Mouse (Mus musculus) bone marrow macrophage, adult 2 months (primary cell): ENCODE data around the gene Zdhhc12.

ENCODE experiments used
- CTCF ChIP-seq: IDR thresholded peaks from 2 replicates; pipeline ENCODE4 v1.5.1; 2012; ENCODE audit warnings: low read depth, mild to moderate bottlenecking, low read length, moderate library complexity
- POLR2A ChIP-seq: IDR thresholded peaks from 2 replicates; pipeline ENCODE4 v1.6.1; 2012; ENCODE audit warnings: mild to moderate bottlenecking, low read depth, low read length, borderline replicate concordance

DNA sequence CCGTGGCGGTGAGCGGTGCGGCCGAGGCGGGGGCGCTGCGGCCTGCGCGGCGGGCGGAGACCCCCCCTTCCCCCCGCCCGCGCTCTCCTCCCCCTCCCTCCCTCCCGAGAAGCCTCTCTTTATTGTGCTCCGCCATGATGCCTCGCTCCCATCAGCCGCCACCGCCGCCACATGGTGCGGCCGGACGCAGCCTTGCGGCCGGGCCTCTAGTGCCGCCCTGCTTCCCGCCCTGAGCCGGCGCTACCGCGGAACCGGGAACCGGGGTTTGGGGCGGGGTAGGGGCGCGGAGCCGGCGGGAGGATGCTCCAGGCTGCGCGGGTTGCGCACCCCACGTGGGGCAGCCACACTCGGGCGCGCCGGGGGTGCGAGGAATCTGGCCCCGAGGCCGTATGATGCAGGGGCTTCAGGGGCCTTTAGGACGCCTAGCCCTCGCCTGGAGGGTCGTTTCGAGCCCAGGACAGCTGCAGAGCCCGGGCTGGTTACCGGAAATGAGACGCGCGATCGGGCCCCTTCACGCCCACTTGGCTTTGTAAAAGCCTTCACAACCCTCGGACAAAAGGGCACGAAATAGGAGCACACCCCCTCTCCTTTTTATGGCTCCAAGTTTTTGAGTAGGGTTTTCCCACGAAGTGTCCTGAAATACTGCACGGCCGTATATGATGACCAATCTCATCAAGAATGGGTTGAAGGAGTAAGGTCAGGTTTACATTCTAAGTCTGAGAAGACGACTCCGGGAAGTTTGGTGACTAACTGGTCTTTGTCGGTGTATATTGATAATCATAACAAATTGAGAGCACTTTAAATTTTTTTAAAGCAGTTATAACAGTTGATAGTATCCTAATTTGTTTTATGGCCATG is 26.2 kb downstream of the Zdhhc12 start:
- TF ChIP-seq CTCF (no peak), POLR2A (no peak)
